Mouse (Mus musculus) thymus, postnatal 0 days (tissue): Measurements from ENCODE around the gene Ndufs8. TPM values are rescaled to one million over a fixed set of nuclear protein-coding genes. Genes with fewer than 3 reads are reported as not detected.

ENCODE experiments used
- DNase-seq: peaks from one replicate; pipeline ENCODE4 v3.0.0-alpha.2; 2015; ENCODE audit warnings: low spot score
- polyA plus RNA-seq: library from polyadenylated mRNA; unstranded; fragments of >200 nt; fragmentation: Nextera tagmentation; extraction: Ambion mirVana; gene quantifications from 2 replicates; pipeline ENCODE4 v1.2.1, GENCODE M21; 2015

Ndufs8 gene
- polyA plus RNA-seq, 1 experiment from 2014 or later = 333 TPM

DNA sequence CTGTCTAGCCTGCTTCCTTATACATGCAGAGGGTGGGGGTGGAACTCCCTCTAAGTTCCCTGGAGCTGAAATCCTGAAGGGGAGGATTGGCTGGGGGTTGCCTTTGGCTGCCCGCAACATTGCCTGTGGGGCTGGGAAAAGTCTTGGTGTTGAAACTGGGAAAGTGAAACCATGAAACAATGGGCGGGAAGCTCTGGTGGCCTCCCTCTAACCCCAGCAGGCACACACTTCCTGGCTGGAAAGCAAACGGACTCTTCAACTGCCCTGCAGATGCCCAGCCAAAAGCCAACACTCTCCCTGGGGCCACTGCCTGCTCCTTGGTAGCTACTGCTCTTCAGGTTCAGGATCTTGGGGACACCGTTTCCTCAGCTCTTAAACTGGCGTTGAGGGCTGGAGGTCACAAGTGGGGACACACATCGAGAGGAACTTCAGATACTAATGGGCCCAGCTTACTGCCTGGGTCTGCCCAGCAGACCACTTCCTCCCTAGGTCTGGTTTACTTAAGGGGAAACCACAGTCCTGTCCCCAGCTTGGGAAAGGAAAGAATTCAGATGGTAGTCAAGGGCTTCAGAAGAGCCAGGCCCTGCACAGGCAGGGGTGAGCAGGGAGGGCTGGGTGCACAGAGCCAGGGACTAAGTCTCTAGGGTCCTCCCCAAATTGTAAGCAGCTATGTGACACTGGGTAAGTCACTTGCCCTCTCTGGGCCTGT lies 7.2 kb downstream of the Ndufs8 start:
- peak; percentile 9 for DNase-seq

DNA sequence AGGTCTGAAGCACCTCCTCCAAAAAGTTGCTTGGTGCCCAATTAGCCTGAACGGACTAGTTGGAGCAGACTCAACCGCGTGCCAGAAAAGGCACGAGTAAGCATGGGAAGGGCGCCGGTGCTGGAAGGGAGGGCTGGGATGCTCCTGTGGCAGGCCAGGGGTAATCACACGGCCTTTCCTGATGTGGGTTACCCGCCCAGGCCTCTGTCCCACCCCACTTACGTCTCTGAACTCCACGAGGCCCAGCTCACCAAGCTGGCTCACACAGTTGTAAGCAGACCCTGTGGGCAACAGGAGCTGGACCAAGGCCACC lies 8.3 kb downstream of the Ndufs8 start:
- DNase-seq = no peak

- no peak for DNase-seq
These were observed 8.8 kb downstream of the Ndufs8 start for GRCm38 (mm10) chr19:3903648-3904362.

GRCm38 (mm10) chr19:3902966-3903365 lies 9.6 kb downstream of the Ndufs8 start:
- peak; percentile 53 for DNase-seq

DNA sequence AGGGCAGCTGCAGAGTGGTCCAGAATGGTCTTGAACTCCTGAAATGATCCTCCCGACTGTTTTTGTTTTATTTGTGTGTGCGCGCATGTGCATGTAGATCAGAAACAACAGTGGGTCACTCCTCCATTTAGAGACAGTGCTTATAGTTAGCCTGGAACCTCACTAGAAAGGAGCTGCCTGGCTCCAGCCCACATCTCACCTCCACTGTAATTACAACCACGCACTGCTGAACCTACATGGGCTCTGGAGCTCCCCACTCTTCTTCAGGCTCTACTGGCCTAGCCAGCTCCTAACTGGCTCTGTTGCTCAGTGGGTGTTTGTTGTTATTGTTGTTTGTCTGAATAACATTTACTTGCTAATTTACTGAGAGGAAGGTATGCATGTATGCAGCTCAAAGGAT lies 13.0 kb downstream of the Ndufs8 start:
- DNase-seq = no peak

DNA sequence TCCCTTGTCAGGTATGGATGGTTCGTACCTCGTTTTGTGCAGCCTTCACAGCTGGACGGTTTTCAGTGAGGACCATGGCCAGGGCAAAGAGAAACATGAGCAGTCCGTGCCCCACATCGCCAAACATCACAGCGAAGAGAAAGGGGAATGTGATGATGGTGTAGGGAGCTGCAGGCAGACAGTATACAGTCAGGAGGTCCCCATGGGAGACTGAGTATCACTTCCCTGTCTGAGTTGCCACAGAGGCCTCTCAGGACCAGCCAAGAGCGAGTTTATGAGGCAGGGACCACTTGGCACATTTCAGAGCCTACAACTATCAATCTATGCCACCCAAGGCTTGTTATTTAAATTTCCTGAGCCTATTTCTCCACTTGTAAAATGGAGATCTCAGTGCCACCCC lies 13.6 kb downstream of the Ndufs8 start:
- DNase-seq = no peak

DNA sequence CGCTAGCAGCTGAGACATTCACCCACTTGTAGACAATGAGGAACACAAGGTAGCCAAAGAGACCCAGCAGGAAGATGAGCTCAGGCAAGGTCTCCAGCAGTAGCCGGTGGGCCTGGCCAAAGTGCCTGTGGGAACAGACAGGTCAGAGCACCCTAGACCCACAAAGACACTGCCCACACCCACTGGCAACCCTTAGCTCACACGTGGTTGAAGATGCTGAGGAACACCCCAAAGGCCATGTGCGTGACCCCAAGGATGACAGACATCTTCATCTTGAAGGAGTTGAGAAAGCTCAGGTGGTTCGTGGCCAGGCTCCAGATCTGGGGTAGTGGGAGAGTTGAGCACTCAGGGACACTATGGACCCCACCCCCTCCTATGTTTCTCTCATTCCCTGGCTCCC lies 15.0 kb downstream of the Ndufs8 start:
- no peak for DNase-seq

DNA sequence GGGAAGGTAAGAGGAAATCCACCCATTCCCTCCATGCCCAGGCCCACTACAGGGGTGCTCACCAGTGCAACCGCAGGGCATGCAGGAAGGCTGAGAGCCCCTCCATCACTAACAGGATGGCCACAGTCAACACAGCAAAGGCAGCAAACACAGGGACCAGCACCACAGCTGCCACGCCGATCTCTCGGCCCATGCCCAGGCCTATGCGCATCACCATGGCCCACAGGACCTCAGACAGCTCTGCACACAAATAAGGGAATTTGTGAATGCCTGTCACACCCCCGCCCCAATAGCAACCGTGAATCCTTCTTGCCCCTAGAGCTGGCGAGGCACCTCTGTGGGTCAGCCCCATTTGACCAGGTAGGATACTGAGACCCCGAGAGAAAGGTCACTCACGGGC lies 16.4 kb downstream of the Ndufs8 start:
- DNase-seq = no peak

GRCm38 (mm10) chr19:3895171-3895631 lies 17.4 kb downstream of the Ndufs8 start:
- DNase-seq = no peak

- DNase-seq = no peak
These were observed 18.3 kb downstream of the Ndufs8 start for GRCm38 (mm10) chr19:3894294-3894693.

- DNase-seq = no peak
These were observed 18.9 kb downstream of the Ndufs8 start for GRCm38 (mm10) chr19:3893545-3894116.

DNA sequence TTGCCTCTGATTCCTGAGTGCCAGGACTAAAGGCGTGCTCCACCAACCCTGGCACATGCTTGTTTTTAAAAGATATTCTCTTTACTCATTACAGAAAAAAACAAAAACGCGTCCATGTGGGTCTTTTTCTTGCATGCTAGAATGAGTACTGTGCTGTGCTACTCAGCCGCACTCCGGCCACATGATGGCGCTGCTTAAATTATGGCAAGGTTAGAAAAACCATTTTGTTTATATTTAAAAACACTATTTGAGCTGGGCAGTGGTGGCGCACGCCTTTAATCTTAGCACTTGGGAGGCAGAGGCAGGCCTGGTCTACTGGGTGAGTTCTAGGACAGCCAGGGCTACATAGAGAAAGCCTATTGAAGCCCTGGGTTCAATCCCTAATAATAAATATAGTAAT lies 22.4 kb downstream of the Ndufs8 start:
- DNase-seq = peak; percentile 53

- DNase-seq = no peak
These were observed 23.5 kb downstream of the Ndufs8 start for GRCm38 (mm10) chr19:3889096-3889495.

GRCm38 (mm10) chr19:3884325-3884990 lies 28.1 kb downstream of the Ndufs8 start:
- DNase-seq = no peak

DNA sequence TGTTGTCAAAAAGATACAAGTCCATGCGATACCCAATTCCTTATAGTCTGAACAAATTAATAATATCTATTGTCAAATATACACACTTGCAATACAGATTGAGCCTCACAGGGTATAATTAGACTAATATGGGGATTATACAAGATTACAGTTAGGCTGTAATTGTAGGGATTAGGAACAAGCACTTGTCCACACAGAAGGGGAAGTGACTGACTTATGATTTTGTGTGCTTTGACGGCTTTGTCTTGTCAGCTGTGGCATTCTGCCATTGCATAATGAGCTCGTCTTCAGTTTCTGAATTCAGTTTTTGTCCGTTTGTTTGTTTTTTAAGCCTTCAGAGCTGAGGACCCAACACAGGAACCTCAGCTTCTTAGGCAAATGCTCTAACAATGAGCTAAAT lies 30.4 kb downstream of the Ndufs8 start:
- no peak for DNase-seq

- no peak for DNase-seq
These were observed 32.3 kb downstream of the Ndufs8 start for GRCm38 (mm10) chr19:3880054-3880848.

- no peak for DNase-seq
These were observed 37.5 kb downstream of the Ndufs8 start for GRCm38 (mm10) chr19:3875045-3875444.

GRCm38 (mm10) chr19:3872373-3872772 lies 40.2 kb downstream of the Ndufs8 start:
- DNase-seq = no peak

- no peak for DNase-seq
These were observed 41.1 kb downstream of the Ndufs8 start for GRCm38 (mm10) chr19:3871468-3871867.

GRCm38 (mm10) chr19:3868290-3868689 lies 44.3 kb downstream of the Ndufs8 start:
- no peak for DNase-seq

DNA sequence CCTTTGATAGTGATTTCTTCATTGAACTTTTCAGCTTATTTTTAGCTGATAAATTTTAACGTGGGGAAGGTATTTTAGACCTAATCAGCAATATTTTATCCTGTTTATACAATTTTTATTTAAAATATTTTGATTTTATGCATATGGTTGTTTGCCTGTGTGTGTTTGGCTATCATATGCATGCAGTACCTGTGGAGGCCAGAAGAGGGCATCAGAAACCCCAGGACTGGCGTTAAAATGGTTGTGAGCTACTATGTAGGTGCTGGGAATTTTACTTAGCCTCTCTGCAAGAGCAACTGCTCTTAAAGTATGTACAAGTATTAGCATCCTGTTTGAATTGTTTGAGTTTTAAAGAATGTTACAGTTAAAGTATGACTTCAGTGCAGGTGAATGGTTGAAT lies 47.6 kb downstream of the Ndufs8 start:
- no peak for DNase-seq
